8 mouse cellular contexts compared by ENCODE assay signal in the genomic region with DNA sequence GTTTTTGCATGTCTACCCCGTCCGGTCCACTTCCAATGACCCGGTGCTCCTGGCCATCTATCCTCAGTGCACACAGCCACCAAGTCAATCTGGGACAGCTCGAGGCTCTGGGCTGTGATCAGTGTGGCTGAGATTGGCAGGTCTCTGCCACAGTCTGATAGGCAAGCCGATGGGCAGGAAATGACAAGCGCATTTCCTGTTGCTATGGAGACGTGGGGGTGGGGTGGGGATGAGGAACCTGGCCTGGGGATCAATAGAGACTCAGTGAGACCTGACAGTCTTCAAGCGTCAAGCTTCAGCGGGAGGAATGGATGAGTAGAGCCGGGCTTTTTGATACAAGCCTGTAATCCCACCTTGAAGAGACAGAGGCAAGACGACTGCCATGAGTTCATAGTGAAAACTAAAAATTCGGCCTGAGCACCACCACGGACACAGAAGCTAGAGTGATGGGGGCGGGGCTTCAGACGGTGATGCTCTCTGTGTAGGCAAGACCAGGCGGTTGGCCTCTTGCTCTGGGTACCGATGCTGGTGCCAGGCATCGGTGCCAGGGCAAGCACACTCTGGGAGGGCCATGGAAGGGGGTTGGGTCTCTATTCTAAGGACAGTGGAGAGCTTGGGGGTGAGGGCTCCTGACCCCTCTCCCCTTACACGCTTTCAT. TPM values are rescaled to one million over a fixed set of nuclear protein-coding genes. Genes with fewer than 3 reads are reported as not detected.
DNase-seq lines count a peak whose midpoint lies in the region; ATAC-seq and TF ChIP-seq lines count a peak whose summit lies in the region.

No protein-coding gene starts in this region.

- peaks cover 32% of the 10 kb centered on the region; the same call in 1 of the 2 replicates for H3K4me1 ChIP-seq in forebrain, postnatal 0 days (ENCODE audit: insufficient read depth)
- peaks cover 95% of the 10 kb centered on the region for H3K4me1 ChIP-seq in liver, embryonic 12.5 days
- peaks cover 69% of the 10 kb centered on the region for H3K4me1 ChIP-seq in neural tube, embryonic 15.5 days

- no peak overlapping the region for H3K4me3 ChIP-seq in forebrain, postnatal 0 days (ENCODE audit: low read depth, low read length)
- no peak overlapping the region for H3K4me3 ChIP-seq in liver, embryonic 12.5 days
- no peak overlapping the region for H3K4me3 ChIP-seq in neural tube, embryonic 15.5 days (replicated peaks)

- TF ChIP-seq CTCF in forebrain, postnatal 0 days (IDR thresholded peaks at IDR 0.05; ENCODE audit: low read depth): no peak

- peak; percentile 24 for DNase-seq in kidney, adult 18-20 months
- DNase-seq in kidney, adult 9 months: no peak
- peak; percentile 32 for DNase-seq in Muller cell, postnatal 12 days (ENCODE audit: inconsistent ontology term)
- DNase-seq in forebrain, postnatal 0 days: peak; percentile 39
- no peak for DNase-seq in urinary bladder, adult 18-20 months (ENCODE audit: low spot score in 2 of 2)
- no peak for DNase-seq in left cerebral cortex, adult 9 months (ENCODE audit: low spot score in 2 of 2)

- H3K36me3 ChIP-seq in forebrain, postnatal 0 days (ENCODE audit: insufficient read depth): no peaks in the 10 kb centered on the region
- no peaks in the 10 kb centered on the region for H3K36me3 ChIP-seq in liver, embryonic 12.5 days
- no peaks in the 10 kb centered on the region for H3K36me3 ChIP-seq in neural tube, embryonic 15.5 days

- no peaks in the 10 kb centered on the region for H3K27me3 ChIP-seq in forebrain, postnatal 0 days (ENCODE audit: insufficient read depth, low read length)
- H3K27me3 ChIP-seq in liver, embryonic 12.5 days (replicated peaks): peaks cover 62% of the 10 kb centered on the region
- H3K27me3 ChIP-seq in neural tube, embryonic 15.5 days (replicated peaks): no peaks in the 10 kb centered on the region

- 42% methylated on average over 19 of the region's 19 CpGs for WGBS in forebrain, postnatal 0 days
- WGBS in liver, embryonic 12.5 days (ENCODE audit: insufficient replicate concordance): 21% methylated on average over 19 of the region's 19 CpGs
- WGBS in neural tube, embryonic 15.5 days: 41% methylated on average over 19 of the region's 19 CpGs

- H3K9ac ChIP-seq in forebrain, postnatal 0 days: no peak overlapping the region
- no peak overlapping the region for H3K9ac ChIP-seq in liver, embryonic 12.5 days
- H3K9ac ChIP-seq in neural tube, embryonic 15.5 days (replicated peaks): no peak overlapping the region

- H3K27ac ChIP-seq in forebrain, postnatal 0 days (ENCODE audit: low read depth, low read length): no peak overlapping the region
- H3K27ac ChIP-seq in liver, embryonic 12.5 days: no peak overlapping the region
- H3K27ac ChIP-seq in neural tube, embryonic 15.5 days (replicated peaks): no peak overlapping the region; the same call in 1 of the 2 replicates

- H3K4me2 ChIP-seq in forebrain, postnatal 0 days (ENCODE audit: low read depth): 0 out of 2 replicates have a peak overlapping the region, but pooled peaks have one; percentile 15
- peak overlapping the region; percentile 29 for H3K4me2 ChIP-seq in liver, embryonic 12.5 days
- H3K4me2 ChIP-seq in neural tube, embryonic 15.5 days: peak overlapping the region; percentile 28

- ATAC-seq in forebrain, postnatal 0 days: no peak; the same call in 1 of the 2 replicates
- no peak for ATAC-seq in liver, embryonic 12.5 days
- no peak for ATAC-seq in neural tube, embryonic 15.5 days (ENCODE audit: low FRiP score)

- H3K9me3 ChIP-seq in forebrain, postnatal 0 days (ENCODE audit: low read length): no peaks in the 10 kb centered on the region
- H3K9me3 ChIP-seq in liver, embryonic 12.5 days (replicated peaks): no peaks in the 10 kb centered on the region
- H3K9me3 ChIP-seq in neural tube, embryonic 15.5 days (replicated peaks): no peaks in the 10 kb centered on the region

RNA-seq across cellular contexts. Expression of a gene that starts 4.3 kb away (rescaled TPM):
- total RNA-seq in forebrain, postnatal 0 days (2014; rRNA removed): 24.1 and 32.1 TPM in 2 replicates
- polyA plus RNA-seq in forebrain, postnatal 0 days (2015; fragmentation: Nextera tagmentation; extraction: Ambion mirVana): 14.4 and 16.2 TPM in 2 replicates
- polyA plus RNA-seq in liver, embryonic 12.5 days (2016; fragmentation: Nextera tagmentation; extraction: Ambion mirVana): 17.8 and 18.5 TPM in 2 replicates
- polyA plus RNA-seq in neural tube, embryonic 15.5 days (2015; fragmentation: Nextera tagmentation; extraction: Ambion mirVana): 23.0 TPM in 2 replicates

Comparison
In these comparisons a context has a peak if more than half of its experiments do, and no peak if none do; other contexts are left out.
1. DNase-seq: peak in kidney, adult 18-20 months (single experiment), Muller cell, postnatal 12 days (single experiment) and forebrain, postnatal 0 days (single experiment); none in kidney, adult 9 months (single experiment), urinary bladder, adult 18-20 months (0 of 2) and left cerebral cortex, adult 9 months (0 of 2).
2. Peak in every context shown above with its lines, with median percentiles within 50 percentile points of each other: H3K4me2 ChIP-seq.